Mouse (Mus musculus): ENCODE measurements at regions not wholly inside any gene's neighbourhood (a gene's known extent, or its start where the extent isn't known, plus 50 kb on each side); places are given as distances from the start of the nearest gene placed in this dataset.

DNA sequence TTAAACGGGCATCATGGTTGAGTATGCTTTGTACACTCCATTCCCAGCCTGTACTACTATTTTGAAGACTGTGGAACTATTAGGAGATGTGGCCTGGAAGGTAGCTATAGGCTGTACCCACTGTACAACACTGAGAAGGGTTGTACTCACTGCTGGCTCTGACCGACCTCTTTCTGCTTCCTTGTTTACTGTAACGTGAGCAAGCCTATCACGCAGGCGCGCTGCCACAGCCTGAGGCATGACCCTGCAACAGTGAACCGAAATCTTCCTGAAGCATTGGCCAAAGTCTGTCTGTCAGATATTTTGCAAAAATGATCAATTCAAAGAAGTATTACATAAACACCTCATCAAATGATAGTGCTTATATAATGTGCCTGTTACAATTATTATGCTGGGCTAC is 112.0 kb upstream of the Daam1 start:
- TF ChIP-seq POLR2A (IDR thresholded peaks at IDR 0.05; ENCODE audit: borderline replicate concordance, extremely low read depth, insufficient read depth, insufficient read length, poor library complexity, severe bottlenecking), result no peak
- TF ChIP-seq CTCF (IDR thresholded peaks at IDR 0.05; ENCODE audit: borderline replicate concordance, extremely low read depth, insufficient read depth, insufficient read length), result no peak

Measured in brain, embryonic 14.5 days (tissue).